Mouse (Mus musculus) gastrocnemius, postnatal 14 days (tissue): ENCODE results near the gene Trappc6a. TPM values are rescaled to one million over a fixed set of nuclear protein-coding genes. Genes with fewer than 3 reads are reported as not detected.
A peak's percentile ranks its signal among the peaks of the same experiment; 100 is the strongest.

Experiments
- DNase-seq: peaks from one replicate; pipeline ENCODE4 v3.0.0; 2021; ENCODE audit warnings: mixed read lengths
- intact Hi-C: fragments of 180-260 bp; cut with DNase I; formaldehyde crosslinking; loops from one replicate; pipeline ENCODE4 v1.15.1; 2025; ENCODE audit warnings: low total_unique reads
- total RNA-seq, 2 experiments: library from RNA; stranded (reverse); gene quantifications; 2 replicates each; pipeline ENCODE4 v1.2.3; 2021

Trappc6a gene
- total RNA-seq, 2 experiments from 2014 or later, result 19.9 to 20.0 TPM

- intact Hi-C loops, result loop anchor here (5.0 kb wide), 1 partner anchor 64 kb away; no protein-coding TSS in a partner anchor
These were observed 9.6 kb downstream of the Trappc6a start, which contains the start of gene Nkpd1 for GRCm38 (mm10) chr7:19517652-19518365. Gene Nkpd1 (plus strand): TSS chr7:19517838.

GRCm38 (mm10) chr7:19520032-19520431, 11.8 kb downstream of the Trappc6a start:
- intact Hi-C loops, result no loop called here
- no peak for DNase-seq

More at GRCm38 (mm10) chr7:19517652-19518365, 9.6 kb downstream of the Trappc6a start, which contains the start of gene Nkpd1:
- DNase-seq, result no peak

- intact Hi-C loops, result no loop called here
These were observed 15.0 kb downstream of the Trappc6a start for GRCm38 (mm10) chr7:19523017-19523756.

GRCm38 (mm10) chr7:19523757-19524419, 15.7 kb downstream of the Trappc6a start:
- intact Hi-C loops, result no loop called here
- peak; percentile 57 for DNase-seq

More at GRCm38 (mm10) chr7:19523017-19523756, 15.0 kb downstream of the Trappc6a start:
- no peak for DNase-seq

- intact Hi-C loops, result no loop called here
- no peak for DNase-seq
These were observed 16.4 kb downstream of the Trappc6a start for GRCm38 (mm10) chr7:19524420-19525104.

GRCm38 (mm10) chr7:19525105-19525481, 16.9 kb downstream of the Trappc6a start:
- no peak for DNase-seq
- intact Hi-C loops, result no loop called here

- no peak for DNase-seq
- intact Hi-C loops, result no loop called here
These were observed 22.9 kb downstream of the Trappc6a start for GRCm38 (mm10) chr7:19531077-19531476.

GRCm38 (mm10) chr7:19532240-19532639, 24.0 kb downstream of the Trappc6a start:
- DNase-seq, result no peak
- intact Hi-C loops, result no loop called here

GRCm38 (mm10) chr7:19534676-19535075, 26.5 kb downstream of the Trappc6a start:
- intact Hi-C loops, result no loop called here

GRCm38 (mm10) chr7:19540771-19541566, 32.8 kb downstream of the Trappc6a start:
- intact Hi-C loops, result no loop called here
- no peak for DNase-seq

More at GRCm38 (mm10) chr7:19534676-19535075, 26.5 kb downstream of the Trappc6a start:
- DNase-seq, result no peak

- DNase-seq, result no peak
- intact Hi-C loops, result no loop called here
These were observed 33.5 kb downstream of the Trappc6a start for GRCm38 (mm10) chr7:19541681-19542154.

- no peak for DNase-seq
- intact Hi-C loops, result no loop called here
These were observed 34.0 kb downstream of the Trappc6a start for GRCm38 (mm10) chr7:19542155-19542691.

GRCm38 (mm10) chr7:19543584-19543983, 35.4 kb downstream of the Trappc6a start:
- intact Hi-C loops, result no loop called here

GRCm38 (mm10) chr7:19546007-19546406, 37.8 kb downstream of the Trappc6a start:
- no peak for DNase-seq
- intact Hi-C loops, result no loop called here

More at GRCm38 (mm10) chr7:19543584-19543983, 35.4 kb downstream of the Trappc6a start:
- no peak for DNase-seq

- no peak for DNase-seq
- intact Hi-C loops, result no loop called here
These were observed 39.3 kb downstream of the Trappc6a start for GRCm38 (mm10) chr7:19547344-19547969.

- no peak for DNase-seq
- intact Hi-C loops, result no loop called here
These were observed 41.2 kb downstream of the Trappc6a start for GRCm38 (mm10) chr7:19549394-19549793.

- intact Hi-C loops, result no loop called here
- DNase-seq, result no peak
These were observed 43.4 kb downstream of the Trappc6a start for GRCm38 (mm10) chr7:19551634-19552033.

GRCm38 (mm10) chr7:19552443-19552842, 44.2 kb downstream of the Trappc6a start:
- no peak for DNase-seq
- intact Hi-C loops, result no loop called here
